Mouse (Mus musculus): ENCODE results near the gene Rubcn.
A peak's percentile ranks its signal among the peaks of the same experiment; 100 is the strongest.

DNA sequence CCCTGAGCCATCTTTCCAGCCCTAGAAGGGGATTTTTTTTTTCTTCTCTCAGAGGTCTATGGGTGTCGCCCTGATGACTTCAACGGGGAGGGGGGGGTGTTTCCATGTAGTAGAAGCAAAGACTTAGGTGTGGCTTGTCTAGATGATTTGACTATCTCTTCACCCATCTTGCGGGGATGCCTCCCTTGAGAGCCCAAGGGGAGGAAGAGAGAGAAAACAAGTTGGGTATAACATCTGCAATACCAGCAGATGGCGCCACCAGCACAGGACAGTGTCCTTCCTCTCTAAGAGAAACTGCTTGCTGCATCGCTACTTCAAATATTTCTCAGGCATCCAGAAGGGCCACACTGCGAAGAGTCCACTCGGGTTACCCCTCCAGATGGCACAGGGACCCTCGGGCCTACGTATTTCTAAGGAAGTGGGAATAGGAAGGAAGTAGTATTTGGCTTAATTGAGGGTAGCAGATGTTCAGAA, 64.6 kb downstream of the Rubcn start:
- TF ChIP-seq POLR2A (IDR thresholded peaks at IDR 0.05; ENCODE audit: low read depth, low read length) (no peak), CTCF (IDR thresholded peaks at IDR 0.05; ENCODE audit: extremely low read depth, insufficient read length, insufficient replicate concordance, low read depth, low read length) (peak; percentile 85; the same call in 1 of the 2 replicates)
